Mouse (Mus musculus): ENCODE data around the gene Grin1. TPM values are rescaled to one million over a fixed set of nuclear protein-coding genes. Genes with fewer than 3 reads are reported as not detected.

The Grin1 gene
- polyA plus RNA-seq, 1 experiment = not detected

DNA sequence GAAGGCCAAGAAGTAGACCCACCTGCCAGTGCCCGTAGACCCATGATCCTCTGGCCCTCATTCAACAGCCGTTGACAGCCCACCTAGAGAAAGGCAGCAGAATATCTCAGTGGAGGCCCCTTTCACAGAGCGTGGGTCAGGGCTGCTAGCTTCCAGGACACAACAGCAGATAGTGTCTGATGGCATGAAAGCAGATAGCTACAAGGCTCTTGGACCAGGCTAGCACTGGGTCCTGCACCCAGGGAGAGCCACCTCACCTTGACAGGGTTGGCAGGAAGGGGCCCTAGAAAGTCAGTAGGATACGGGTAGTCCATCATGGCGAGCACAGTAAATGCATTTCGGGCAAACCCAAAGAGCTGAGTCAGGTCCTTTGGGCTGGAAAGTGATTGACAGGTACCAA lies 35.2 kb upstream of the Grin1 start:
- Histone ChIP-seq H3K4me1 (ENCODE audit: control insufficient read depth, insufficient read depth, low read length) (peaks cover 20% of the 10 kb centered on the region), H3K27ac (ENCODE audit: insufficient read depth, low read depth, low read length) (no peak overlapping the region), H3K4me3 (ENCODE audit: insufficient read depth, low read length) (peak overlapping the region; percentile 78; the same call in 1 of the 2 replicates)
- TF ChIP-seq POLR2A (IDR thresholded peaks at IDR 0.05; ENCODE audit: borderline replicate concordance, low read depth, low read length) = no peak

DNA sequence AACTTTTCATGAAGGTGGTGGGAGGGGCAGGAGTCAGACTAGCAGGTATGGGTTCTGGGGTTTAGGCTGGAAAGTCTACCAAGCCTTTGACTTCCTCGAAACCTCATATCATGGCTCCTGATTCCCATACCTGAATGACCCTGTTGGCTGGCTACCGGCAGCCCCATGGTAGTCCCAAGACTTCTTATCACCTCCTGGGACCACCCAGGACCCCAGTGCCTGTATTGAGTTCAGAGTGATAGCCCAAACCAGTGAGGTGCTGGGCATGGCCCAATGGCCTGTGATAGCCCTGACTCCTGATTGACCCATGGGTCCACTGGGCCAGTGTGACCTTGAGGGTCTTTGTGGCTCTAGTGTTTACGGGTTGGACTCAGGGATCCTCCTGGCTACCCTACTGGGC lies 31.7 kb upstream of the Grin1 start:
- Histone ChIP-seq H3K4me1 (ENCODE audit: control insufficient read depth, insufficient read depth, low read length) (peaks cover 15% of the 10 kb centered on the region), H3K27ac (ENCODE audit: insufficient read depth, low read depth, low read length) (no peak overlapping the region), H3K4me3 (ENCODE audit: insufficient read depth, low read length) (no peak overlapping the region)
- TF ChIP-seq CTCF (IDR thresholded peaks at IDR 0.05; ENCODE audit: low read depth, low read length) (no peak), POLR2A (IDR thresholded peaks at IDR 0.05; ENCODE audit: borderline replicate concordance, low read depth, low read length) (no peak)

DNA sequence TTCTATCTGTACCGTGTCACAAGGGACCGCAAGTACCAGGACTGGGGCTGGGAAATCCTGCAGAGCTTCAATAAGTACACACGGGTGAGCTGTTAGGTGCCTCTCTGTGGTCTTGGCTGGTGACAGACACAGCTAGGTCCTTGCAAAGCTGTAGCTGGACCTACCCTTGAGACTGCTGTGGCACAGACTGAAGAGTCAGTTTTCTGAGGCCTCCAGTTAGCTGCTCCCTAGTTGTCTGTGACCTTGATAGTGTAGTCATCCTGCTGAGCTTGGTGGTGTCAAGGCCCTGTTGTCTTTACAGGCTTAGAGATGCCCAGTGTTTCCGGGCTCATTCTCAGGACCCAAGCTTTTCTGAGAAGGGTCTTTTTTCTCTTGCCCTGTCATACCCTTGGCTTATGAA lies 30.5 kb upstream of the Grin1 start:
- H3K27ac ChIP-seq (ENCODE audit: insufficient read depth, low read depth, low read length) = no peak overlapping the region
- no peak for TF ChIP-seq POLR2A (IDR thresholded peaks at IDR 0.05; ENCODE audit: borderline replicate concordance, low read depth, low read length)
- TF ChIP-seq CTCF (IDR thresholded peaks at IDR 0.05; ENCODE audit: low read depth, low read length) = no peak
- H3K4me3 ChIP-seq (ENCODE audit: insufficient read depth, low read length) = no peak overlapping the region

DNA sequence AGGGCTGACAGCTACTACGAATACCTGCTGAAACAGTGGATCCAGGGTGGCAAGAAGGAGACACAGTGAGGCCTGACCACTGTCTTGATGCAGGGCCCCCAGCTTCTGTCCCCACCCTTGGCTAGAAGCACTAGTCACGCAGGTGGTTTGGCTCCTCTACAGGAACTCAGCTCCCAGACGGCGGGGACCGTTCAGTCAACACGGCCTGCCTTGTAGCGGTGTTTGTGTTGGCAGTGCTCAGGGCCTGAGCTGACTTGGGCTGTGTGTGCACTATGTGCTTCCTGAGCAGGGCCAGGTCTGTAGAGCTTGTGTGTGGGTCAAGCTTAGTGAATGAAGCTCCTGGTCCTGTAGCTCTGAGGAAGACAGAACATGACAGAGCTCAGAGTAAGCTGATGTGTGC lies 29.2 kb upstream of the Grin1 start:
- 0 out of 2 replicates have a peak, but pooled peaks cover 2% of the 10 kb centered on the region for H3K4me1 ChIP-seq (ENCODE audit: control insufficient read depth, insufficient read depth, low read length)
- H3K4me3 ChIP-seq (ENCODE audit: insufficient read depth, low read length) = no peak overlapping the region
- no peak overlapping the region for H3K27ac ChIP-seq (ENCODE audit: insufficient read depth, low read depth, low read length)
- TF ChIP-seq CTCF (IDR thresholded peaks at IDR 0.05; ENCODE audit: low read depth, low read length) (no peak), POLR2A (IDR thresholded peaks at IDR 0.05; ENCODE audit: borderline replicate concordance, low read depth, low read length) (no peak)

More for the DNA sequence above, 30.5 kb upstream of the Grin1 start:
- peaks cover 9% of the 10 kb centered on the region for H3K4me1 ChIP-seq (ENCODE audit: control insufficient read depth, insufficient read depth, low read length)

DNA sequence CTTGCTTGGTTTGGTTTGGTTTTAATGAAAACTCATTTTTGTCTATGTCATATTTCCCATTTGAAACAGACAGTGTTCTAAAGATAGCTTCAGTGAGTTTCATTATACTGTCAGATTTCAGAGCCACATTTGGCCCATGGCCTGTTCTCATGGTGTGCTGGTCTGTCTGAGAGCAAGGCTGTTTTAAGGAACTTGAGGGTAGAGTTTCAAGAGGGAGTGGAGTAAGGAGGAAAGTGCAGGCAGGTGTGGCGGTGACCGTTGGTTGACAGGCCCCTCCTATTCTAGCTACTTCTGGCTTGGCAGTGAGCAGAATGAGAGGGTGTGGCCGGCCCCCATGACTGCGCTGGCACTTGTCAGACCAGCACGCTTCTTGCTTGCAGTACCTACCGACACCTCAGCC lies 19.3 kb upstream of the Grin1 start:
- Histone ChIP-seq H3K4me1 (ENCODE audit: control insufficient read depth, insufficient read depth, low read length) (peaks cover 5% of the 10 kb centered on the region), H3K4me3 (ENCODE audit: insufficient read depth, low read length) (no peak overlapping the region), H3K27ac (ENCODE audit: insufficient read depth, low read depth, low read length) (no peak overlapping the region)
- TF ChIP-seq CTCF (IDR thresholded peaks at IDR 0.05; ENCODE audit: low read depth, low read length) (no peak), POLR2A (IDR thresholded peaks at IDR 0.05; ENCODE audit: borderline replicate concordance, low read depth, low read length) (no peak)

DNA sequence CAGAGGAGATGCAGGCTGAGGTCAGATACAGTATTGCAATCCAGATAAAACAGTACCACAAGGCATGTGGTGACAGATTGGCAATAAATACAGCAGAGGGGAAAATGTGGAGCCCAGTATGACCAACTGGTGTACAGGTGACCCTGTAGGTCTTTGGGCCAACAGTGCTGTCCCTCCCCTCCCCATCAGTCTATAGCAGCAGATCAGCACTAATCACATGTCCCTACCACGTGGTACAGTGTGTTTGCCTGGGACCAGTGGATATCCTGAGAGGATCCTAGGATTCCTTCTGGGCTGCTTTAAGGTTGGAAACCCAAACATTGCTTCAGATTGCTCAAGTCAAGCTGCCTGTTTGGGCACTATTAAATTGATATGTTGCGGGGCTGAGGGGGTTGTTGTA lies 14.6 kb upstream of the Grin1 start:
- H3K4me3 ChIP-seq (ENCODE audit: insufficient read depth, low read length) = peak overlapping the region; percentile 85
- no peak for TF ChIP-seq CTCF (IDR thresholded peaks at IDR 0.05; ENCODE audit: low read depth, low read length)
- no peak for TF ChIP-seq POLR2A (IDR thresholded peaks at IDR 0.05; ENCODE audit: borderline replicate concordance, low read depth, low read length)
- H3K27ac ChIP-seq (ENCODE audit: insufficient read depth, low read depth, low read length) = no peak overlapping the region
- H3K4me1 ChIP-seq (ENCODE audit: control insufficient read depth, insufficient read depth, low read length) = peaks cover 11% of the 10 kb centered on the region

DNA sequence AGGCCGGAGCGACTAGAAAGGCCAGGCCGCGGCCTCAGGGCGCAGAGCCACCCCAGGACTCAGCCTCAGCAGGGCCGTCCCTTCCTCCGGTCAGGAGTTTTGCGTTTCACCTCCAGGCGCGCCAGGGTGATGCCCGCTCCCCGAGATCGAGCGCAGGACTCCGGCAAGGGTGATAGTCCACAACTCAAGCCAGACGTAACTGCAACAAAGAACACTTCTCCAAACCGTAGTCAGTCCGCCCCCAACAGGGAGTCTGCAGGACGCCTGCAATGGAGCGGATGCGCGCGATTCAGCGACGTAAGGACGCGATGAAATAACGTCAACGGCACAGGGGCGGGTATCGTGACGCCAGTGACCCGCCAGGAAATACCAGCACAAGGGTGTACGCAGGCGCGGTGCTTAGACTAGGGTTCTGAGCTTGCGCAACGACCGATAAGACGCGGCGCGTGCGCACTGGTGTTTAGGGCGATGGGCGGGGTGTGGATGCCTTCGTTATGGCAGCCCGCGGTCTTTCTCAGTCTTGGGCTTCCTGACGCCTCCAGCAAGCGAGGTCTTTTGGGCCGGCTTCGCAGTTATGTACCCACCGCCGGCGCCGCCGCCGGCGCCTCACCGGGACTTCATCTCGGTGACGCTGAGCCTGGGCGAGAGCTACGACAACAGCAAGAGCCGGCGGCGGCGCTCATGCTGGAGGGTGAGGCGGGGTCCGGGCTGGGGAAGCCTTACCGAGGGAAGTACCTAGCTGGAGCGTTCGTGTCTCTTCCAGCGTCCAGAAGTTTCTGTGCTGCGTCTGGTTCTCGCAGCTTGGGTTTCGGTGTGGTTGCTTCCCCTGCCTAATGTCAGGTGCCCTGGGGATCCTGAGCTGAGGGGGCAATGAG lies 13.5 kb upstream of the Grin1 start, which contains the start of gene Man1b1:
Man1b1 (plus strand) TSS at position 53 of the 875 bp plus-strand sequence.
- Histone ChIP-seq H3K4me3 (ENCODE audit: insufficient read depth, low read length) (peak within 1 kb of the TSS; percentile 88), H3K4me1 (ENCODE audit: control insufficient read depth, insufficient read depth, low read length) (peaks cover 11% of the 10 kb centered on the region)
- TF ChIP-seq CTCF (IDR thresholded peaks at IDR 0.05; ENCODE audit: low read depth, low read length) (no peak), POLR2A (IDR thresholded peaks at IDR 0.05; ENCODE audit: borderline replicate concordance, low read depth, low read length) (no peak)

DNA sequence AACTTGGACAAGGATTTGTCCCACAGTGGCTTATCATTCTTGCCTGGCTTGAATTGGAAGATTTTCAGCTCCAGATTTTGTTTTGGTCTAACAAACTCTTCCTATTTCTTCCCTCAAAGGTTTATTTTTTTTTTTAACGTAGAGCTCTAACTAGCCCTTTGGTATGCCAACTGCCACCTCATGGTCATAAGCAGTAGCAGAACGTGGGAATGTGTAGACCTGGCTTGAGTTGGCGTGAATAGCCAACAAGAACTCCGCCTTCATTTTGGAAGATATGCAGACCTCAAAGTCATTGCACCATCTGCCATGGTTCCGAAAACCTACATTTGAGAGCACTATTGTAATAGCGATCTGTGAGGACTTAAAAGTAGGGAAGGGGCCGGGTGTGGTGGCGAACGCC lies 12.5 kb upstream of the Grin1 start:
- Histone ChIP-seq H3K4me1 (ENCODE audit: control insufficient read depth, insufficient read depth, low read length) (peaks cover 11% of the 10 kb centered on the region), H3K27ac (ENCODE audit: insufficient read depth, low read depth, low read length) (no peak overlapping the region), H3K4me3 (ENCODE audit: insufficient read depth, low read length) (peak overlapping the region; percentile 88)
- no peak for TF ChIP-seq CTCF (IDR thresholded peaks at IDR 0.05; ENCODE audit: low read depth, low read length)
- TF ChIP-seq POLR2A (IDR thresholded peaks at IDR 0.05; ENCODE audit: borderline replicate concordance, low read depth, low read length) = no peak

More for the DNA sequence above, 13.5 kb upstream of the Grin1 start, which contains the start of gene Man1b1:
- H3K27ac ChIP-seq (ENCODE audit: insufficient read depth, low read depth, low read length) = peak within 1 kb of the TSS; percentile 76

DNA sequence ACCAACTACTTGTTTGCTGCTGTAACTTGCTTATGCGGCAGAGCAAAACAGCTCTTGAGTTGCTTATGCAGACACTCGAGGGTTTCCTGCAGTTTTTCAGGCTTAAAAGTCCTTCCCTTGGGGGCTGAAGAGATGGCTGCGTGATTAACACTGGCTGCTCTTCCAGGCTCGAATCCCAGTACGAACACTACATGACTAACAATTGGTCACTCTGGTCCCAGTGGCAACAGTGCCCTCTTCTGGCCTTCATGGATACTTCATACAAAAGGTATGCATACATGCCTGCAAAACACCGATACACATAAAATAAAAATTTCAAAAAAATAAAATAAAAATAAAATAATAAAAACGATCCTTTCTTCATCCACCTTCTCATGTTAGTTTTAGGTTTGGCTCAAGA lies 9.5 kb upstream of the Grin1 start:
- no peak overlapping the region for H3K4me3 ChIP-seq (ENCODE audit: insufficient read depth, low read length)
- TF ChIP-seq POLR2A (IDR thresholded peaks at IDR 0.05; ENCODE audit: borderline replicate concordance, low read depth, low read length) (no peak), CTCF (IDR thresholded peaks at IDR 0.05; ENCODE audit: low read depth, low read length) (0 out of 2 replicates have a peak, but pooled peaks have one; percentile 15)
- no peak overlapping the region for H3K27ac ChIP-seq (ENCODE audit: insufficient read depth, low read depth, low read length)
- H3K4me1 ChIP-seq (ENCODE audit: control insufficient read depth, insufficient read depth, low read length) = peaks cover 7% of the 10 kb centered on the region

DNA sequence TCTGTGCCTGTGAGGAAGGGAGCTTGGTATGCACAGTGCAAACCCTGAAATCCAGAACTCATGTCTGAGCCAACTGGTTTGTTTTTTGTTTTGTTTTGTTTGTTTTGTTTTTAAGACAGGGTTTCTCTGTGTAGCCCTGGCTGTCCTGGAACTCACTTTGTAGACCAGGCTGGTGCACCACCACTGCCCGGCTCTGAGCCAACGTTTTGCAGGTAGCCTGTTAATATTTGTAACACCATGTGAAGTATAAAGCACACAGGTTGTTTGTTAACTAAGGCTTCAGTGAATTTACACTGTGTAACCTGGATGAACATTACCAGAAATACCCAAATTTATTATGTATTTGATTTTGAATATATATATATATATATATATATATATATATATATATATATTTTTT lies 7.0 kb upstream of the Grin1 start:
- Histone ChIP-seq H3K27ac (ENCODE audit: insufficient read depth, low read depth, low read length) (no peak overlapping the region), H3K4me3 (ENCODE audit: insufficient read depth, low read length) (no peak overlapping the region), H3K4me1 (ENCODE audit: control insufficient read depth, insufficient read depth, low read length) (no peaks in the 10 kb centered on the region; the same call in 1 of the 2 replicates)
- TF ChIP-seq POLR2A (IDR thresholded peaks at IDR 0.05; ENCODE audit: borderline replicate concordance, low read depth, low read length) (no peak), CTCF (IDR thresholded peaks at IDR 0.05; ENCODE audit: low read depth, low read length) (no peak)
